In genomic region chr11:109258941-109259910, GRCm38 (mm10) we compare ENCODE assay signal across 12 mouse cellular contexts. TPM values are rescaled to one million over a fixed set of nuclear protein-coding genes. Genes with fewer than 3 reads are reported as not detected.
A peak's percentile ranks its signal among the peaks of the same experiment; 100 is the strongest.
DNase-seq lines count a peak whose midpoint lies in the region; TF ChIP-seq lines count a peak whose summit lies in the region.
"Had no signal": no experiment of that assay in that cellular context is flagged by ENCODE, and none has a peak within 500 bp of the region (broad histone marks: within the 10 kb centered on the region; RNA-seq: fewer than 3 reads in every experiment).

No protein-coding gene starts in this region.

- H3K27ac ChIP-seq in left cerebral cortex, adult 2 months = peak overlapping the region; percentile 56
- H3K27ac ChIP-seq: limb, embryonic 10.5 days had no signal

- peak; percentile 22 to 29 for DNase-seq in layer of hippocampus, postnatal 25 days (ENCODE audit: extremely low spot score in 1 of 2, low spot score in 1 of 2)
- no peak for DNase-seq in layer of hippocampus, adult 9-10 months (ENCODE audit: low spot score)
- peak; percentile 60 for DNase-seq in brain, embryonic 14.5 days (ENCODE audit: low read depth)
- DNase-seq in left cerebral cortex, adult 2 months (ENCODE audit: extremely low spot score in 1 of 2, low spot score in 2 of 2) = peak; percentile 59 to 64
- DNase-seq in right cerebral cortex, postnatal 36 days (ENCODE audit: low spot score in 2 of 2) = peak; percentile 51 to 58
- no peak for DNase-seq in thymus, postnatal 14 days
- no peak for DNase-seq in gastrocnemius, postnatal 14 days
- DNase-seq: cerebellum, postnatal 10 days; kidney, adult 11 months; lung, embryonic 14.5 days had no signal

- intact Hi-C loops in left cerebral cortex, adult 2 months (cut with DNase I) = no loop called here
- intact Hi-C loops in gastrocnemius, postnatal 14 days (cut with DNase I; ENCODE audit: low total_unique reads) = no loop called here

- peak overlapping the region; percentile 25 for H3K4me3 ChIP-seq in left cerebral cortex, adult 2 months
- H3K4me3 ChIP-seq: limb, embryonic 10.5 days had no signal

- TF ChIP-seq CTCF in brain, embryonic 14.5 days (IDR thresholded peaks at IDR 0.05; ENCODE audit: borderline replicate concordance, extremely low read depth, insufficient read depth, insufficient read length) = no peak
- TF ChIP-seq CTCF in left cerebral cortex, adult 2 months (IDR thresholded peaks at IDR 0.05) = no peak

- no peak for TF ChIP-seq POLR2A in brain, embryonic 14.5 days (IDR thresholded peaks at IDR 0.05; ENCODE audit: borderline replicate concordance, extremely low read depth, insufficient read depth, insufficient read length, poor library complexity, severe bottlenecking)

RNA-seq across cellular contexts. Expression of gene Rgs9, which starts 38.7 kb away (rescaled TPM):
- 10 to 100 TPM; 12.5 TPM for total RNA-seq in layer of hippocampus, postnatal 25 days (2021)
- 10.3 and 15.5 TPM in 2 replicates for polyA plus RNA-seq in brain, embryonic 14.5 days (2012; rRNA removed)
- total RNA-seq in left cerebral cortex, adult 2 months (2021) = 10 to 100 TPM; 20.3 to 44.5 TPM
- under 1 TPM; 0.11 to 0.31 TPM for total RNA-seq in gastrocnemius, postnatal 14 days (2021)
- total RNA-seq: granulocyte monocyte progenitor cell, adult 5-6 weeks had no signal

Comparison
In these comparisons a context has a peak if more than half of its experiments do, and no peak if none do; other contexts are left out.
1. DNase-seq: peak in layer of hippocampus, postnatal 25 days (2 of 2), brain, embryonic 14.5 days (single experiment), left cerebral cortex, adult 2 months (2 of 2) and right cerebral cortex, postnatal 36 days (2 of 2); none in layer of hippocampus, adult 9-10 months (single experiment), thymus, postnatal 14 days (single experiment) and gastrocnemius, postnatal 14 days (single experiment).
2. RNA of gene Rgs9, which starts 38.7 kb away (total RNA-seq): 20.3 to 44.5 TPM in left cerebral cortex, adult 2 months and 12.5 TPM in layer of hippocampus, postnatal 25 days; 0.11 to 0.31 TPM in gastrocnemius, postnatal 14 days; every median in the first group is over 10 times any median in the second.